Mouse (Mus musculus): ENCODE data around the gene Sfr1. TPM values are rescaled to one million over a fixed set of nuclear protein-coding genes. Genes with fewer than 3 reads are reported as not detected.

Gene Sfr1
- polyA plus RNA-seq, 1 experiment from 2014 or later, result 258 TPM

DNA sequence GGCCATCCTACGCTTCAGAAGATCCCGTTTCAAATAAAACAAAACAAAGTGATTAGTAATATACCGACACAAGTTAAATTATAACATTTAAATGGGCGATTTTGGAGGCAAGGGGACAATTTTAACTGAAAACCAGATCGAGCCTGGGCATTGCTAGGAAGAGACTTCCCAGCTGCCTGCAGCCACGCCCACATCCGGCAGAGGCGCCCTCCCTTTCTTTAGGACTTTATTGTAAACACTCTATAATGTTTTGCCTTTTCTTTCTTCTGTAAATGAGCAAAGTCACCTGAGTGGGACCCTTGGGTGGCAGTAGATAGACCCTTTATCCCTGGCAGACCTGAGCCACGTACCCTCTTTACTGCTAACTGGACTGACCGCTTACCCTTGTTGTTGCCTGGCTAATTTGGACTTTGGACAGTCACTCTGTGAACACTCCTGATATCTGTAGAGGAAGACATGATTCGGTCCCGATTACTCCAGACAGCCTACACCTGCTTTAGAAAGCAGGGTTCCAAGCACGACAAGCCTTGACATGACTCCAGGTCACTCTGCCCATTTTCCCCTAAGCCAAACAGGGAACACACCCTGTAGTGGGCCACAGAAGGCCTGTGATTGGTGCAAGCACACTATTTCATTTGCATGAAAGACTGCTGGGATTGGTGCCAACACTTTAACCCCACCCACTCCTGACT lies 26.3 kb upstream of the Sfr1 start:
- WGBS (ENCODE audit: insufficient replicate concordance), result 63% methylated on average over 13 of the region's 13 CpGs
- no peak for ATAC-seq (replicated peaks; ENCODE audit: insufficient number of reproducible peaks, low FRiP score, low TSS enrichment)
- Histone ChIP-seq H3K27me3 (ENCODE audit: control insufficient read depth, insufficient read depth, low read length) (no peaks in the 10 kb centered on the region), H3K36me3 (ENCODE audit: control insufficient read depth, insufficient read depth, low read length) (no peaks in the 10 kb centered on the region), H3K9ac (ENCODE audit: low read depth, low read length) (no peak overlapping the region), H3K9me3 (replicated peaks; ENCODE audit: control insufficient read depth, low read length) (no peaks in the 10 kb centered on the region), H3K4me1 (ENCODE audit: control insufficient read depth, insufficient read depth, low read length) (no peaks in the 10 kb centered on the region), H3K4me3 (ENCODE audit: low read depth, low read length) (no peak overlapping the region), H3K27ac (ENCODE audit: low read depth, low read length) (no peak overlapping the region), H3K4me2 (no peak overlapping the region)

DNA sequence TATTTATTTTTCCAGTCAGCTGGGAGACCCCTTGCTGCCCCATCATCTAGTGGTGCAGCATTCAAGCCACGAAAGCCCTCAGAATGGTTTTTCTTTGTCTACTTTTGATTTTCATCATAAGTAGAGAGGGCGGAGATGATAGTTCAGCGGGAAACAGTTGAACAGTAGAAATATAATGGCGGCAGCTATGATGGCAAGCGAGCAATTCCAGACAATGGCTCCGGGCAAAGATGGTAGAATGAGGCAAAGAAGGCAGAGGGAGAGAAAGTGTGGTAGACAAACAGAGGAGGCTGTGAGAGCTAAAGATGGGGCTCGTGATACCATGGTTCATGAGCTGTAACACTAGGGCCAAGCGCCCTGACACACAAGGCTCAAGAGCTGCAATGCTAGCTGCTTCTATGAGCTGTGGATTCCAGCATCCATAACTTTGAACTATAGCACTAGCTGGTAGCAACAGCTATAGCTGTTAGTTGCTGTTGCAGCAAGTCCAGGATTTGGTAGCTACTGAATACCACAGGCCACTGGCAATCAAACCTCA lies 25.6 kb upstream of the Sfr1 start:
- H3K9me3 ChIP-seq (replicated peaks; ENCODE audit: control insufficient read depth, low read length), result no peaks in the 10 kb centered on the region
- H3K9ac ChIP-seq (ENCODE audit: low read depth, low read length), result no peak overlapping the region
- no peaks in the 10 kb centered on the region for H3K4me1 ChIP-seq (ENCODE audit: control insufficient read depth, insufficient read depth, low read length)
- H3K36me3 ChIP-seq (ENCODE audit: control insufficient read depth, insufficient read depth, low read length), result no peaks in the 10 kb centered on the region
- H3K4me2 ChIP-seq, result no peak overlapping the region
- H3K4me3 ChIP-seq (ENCODE audit: low read depth, low read length), result no peak overlapping the region
- no peak for ATAC-seq (replicated peaks; ENCODE audit: insufficient number of reproducible peaks, low FRiP score, low TSS enrichment)
- no peaks in the 10 kb centered on the region for H3K27me3 ChIP-seq (ENCODE audit: control insufficient read depth, insufficient read depth, low read length)
- WGBS (ENCODE audit: insufficient replicate concordance), result 86% methylated on average over 8 of the region's 8 CpGs
- H3K27ac ChIP-seq (ENCODE audit: low read depth, low read length), result no peak overlapping the region

DNA sequence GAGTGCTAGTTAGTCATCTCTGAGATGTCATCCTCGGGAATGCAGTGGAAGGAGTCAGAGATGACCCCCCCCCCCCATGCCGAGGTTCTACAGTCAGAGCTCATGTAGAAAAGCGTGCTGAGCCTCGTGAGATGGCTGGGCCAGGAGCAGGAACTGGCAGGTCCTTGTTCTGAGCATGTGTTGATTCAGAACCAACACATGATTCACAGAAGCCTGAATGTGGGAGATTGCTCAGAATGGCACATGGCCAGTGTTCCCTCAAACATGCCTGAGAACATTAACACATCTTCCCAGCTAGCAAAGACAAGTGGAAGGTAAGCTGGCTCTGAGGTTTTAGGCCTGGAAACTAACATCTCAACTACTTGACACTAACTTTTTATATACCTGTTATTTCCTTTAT lies 21.1 kb upstream of the Sfr1 start:
- no peaks in the 10 kb centered on the region for H3K27me3 ChIP-seq (ENCODE audit: control insufficient read depth, insufficient read depth, low read length)
- H3K36me3 ChIP-seq (ENCODE audit: control insufficient read depth, insufficient read depth, low read length), result no peaks in the 10 kb centered on the region
- no peak for ATAC-seq (replicated peaks; ENCODE audit: insufficient number of reproducible peaks, low FRiP score, low TSS enrichment)
- no peak overlapping the region for H3K4me3 ChIP-seq (ENCODE audit: low read depth, low read length)
- H3K4me2 ChIP-seq, result no peak overlapping the region
- no peaks in the 10 kb centered on the region for H3K9me3 ChIP-seq (replicated peaks; ENCODE audit: control insufficient read depth, low read length)
- no peak overlapping the region for H3K9ac ChIP-seq (ENCODE audit: low read depth, low read length)
- H3K4me1 ChIP-seq (ENCODE audit: control insufficient read depth, insufficient read depth, low read length), result no peaks in the 10 kb centered on the region
- no peak overlapping the region for H3K27ac ChIP-seq (ENCODE audit: low read depth, low read length)
- WGBS (ENCODE audit: insufficient replicate concordance), result 78% methylated on average over 4 of the region's 4 CpGs

GRCm38 (mm10) chr19:47713457-47713856 lies 18.0 kb upstream of the Sfr1 start:
- WGBS (ENCODE audit: insufficient replicate concordance), result 76% methylated on average over 9 of the region's 9 CpGs
- H3K4me1 ChIP-seq (ENCODE audit: control insufficient read depth, insufficient read depth, low read length), result no peaks in the 10 kb centered on the region
- no peaks in the 10 kb centered on the region for H3K36me3 ChIP-seq (ENCODE audit: control insufficient read depth, insufficient read depth, low read length)
- H3K9ac ChIP-seq (ENCODE audit: low read depth, low read length), result no peak overlapping the region
- H3K4me3 ChIP-seq (ENCODE audit: low read depth, low read length), result no peak overlapping the region
- ATAC-seq (replicated peaks; ENCODE audit: insufficient number of reproducible peaks, low FRiP score, low TSS enrichment), result no peak
- H3K9me3 ChIP-seq (replicated peaks; ENCODE audit: control insufficient read depth, low read length), result 0 out of 2 replicates have a peak, but pooled peaks cover 2% of the 10 kb centered on the region
- H3K27me3 ChIP-seq (ENCODE audit: control insufficient read depth, insufficient read depth, low read length), result no peaks in the 10 kb centered on the region
- no peak overlapping the region for H3K4me2 ChIP-seq
- H3K27ac ChIP-seq (ENCODE audit: low read depth, low read length), result no peak overlapping the region

DNA sequence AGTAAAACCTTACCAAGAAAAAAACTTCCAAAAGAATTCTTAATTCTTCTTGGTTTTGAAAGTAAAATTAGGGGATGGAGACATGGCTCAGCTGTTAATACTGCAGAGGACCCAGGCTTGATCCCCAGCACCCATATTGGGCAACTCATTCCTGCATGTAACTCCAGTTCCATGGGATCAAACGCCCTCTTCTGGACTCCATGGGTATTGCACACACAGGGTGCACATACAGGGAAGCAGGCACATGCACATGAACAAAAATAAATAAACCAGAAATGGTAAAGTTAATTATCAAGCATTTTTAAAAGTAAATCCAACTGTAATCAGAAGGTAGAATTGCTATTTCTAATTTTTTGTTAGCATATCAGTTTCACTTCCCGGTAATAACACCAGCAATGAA lies 15.3 kb upstream of the Sfr1 start:
- no peak overlapping the region for H3K27ac ChIP-seq (ENCODE audit: low read depth, low read length)
- no peak overlapping the region for H3K9ac ChIP-seq (ENCODE audit: low read depth, low read length)
- no peaks in the 10 kb centered on the region for H3K4me1 ChIP-seq (ENCODE audit: control insufficient read depth, insufficient read depth, low read length)
- 56% methylated on average over 2 of the region's 2 CpGs for WGBS (ENCODE audit: insufficient replicate concordance)
- no peak overlapping the region for H3K4me2 ChIP-seq
- H3K36me3 ChIP-seq (ENCODE audit: control insufficient read depth, insufficient read depth, low read length), result no peaks in the 10 kb centered on the region
- 0 out of 2 replicates have a peak, but pooled peaks cover 2% of the 10 kb centered on the region for H3K9me3 ChIP-seq (replicated peaks; ENCODE audit: control insufficient read depth, low read length)
- ATAC-seq (replicated peaks; ENCODE audit: insufficient number of reproducible peaks, low FRiP score, low TSS enrichment), result no peak
- no peak overlapping the region for H3K4me3 ChIP-seq (ENCODE audit: low read depth, low read length)
- H3K27me3 ChIP-seq (ENCODE audit: control insufficient read depth, insufficient read depth, low read length), result no peaks in the 10 kb centered on the region

GRCm38 (mm10) chr19:47719147-47719546 lies 12.3 kb upstream of the Sfr1 start:
- H3K4me3 ChIP-seq (ENCODE audit: low read depth, low read length), result no peak overlapping the region
- H3K27me3 ChIP-seq (ENCODE audit: control insufficient read depth, insufficient read depth, low read length), result no peaks in the 10 kb centered on the region
- no peak overlapping the region for H3K9ac ChIP-seq (ENCODE audit: low read depth, low read length)
- no peaks in the 10 kb centered on the region for H3K4me1 ChIP-seq (ENCODE audit: control insufficient read depth, insufficient read depth, low read length)
- ATAC-seq (replicated peaks; ENCODE audit: insufficient number of reproducible peaks, low FRiP score, low TSS enrichment), result no peak
- no peak overlapping the region for H3K4me2 ChIP-seq
- H3K9me3 ChIP-seq (replicated peaks; ENCODE audit: control insufficient read depth, low read length), result 0 out of 2 replicates have a peak, but pooled peaks cover 2% of the 10 kb centered on the region
- H3K27ac ChIP-seq (ENCODE audit: low read depth, low read length), result no peak overlapping the region
- H3K36me3 ChIP-seq (ENCODE audit: control insufficient read depth, insufficient read depth, low read length), result no peaks in the 10 kb centered on the region
- 78% methylated on average over 3 of the region's 3 CpGs for WGBS (ENCODE audit: insufficient replicate concordance)

DNA sequence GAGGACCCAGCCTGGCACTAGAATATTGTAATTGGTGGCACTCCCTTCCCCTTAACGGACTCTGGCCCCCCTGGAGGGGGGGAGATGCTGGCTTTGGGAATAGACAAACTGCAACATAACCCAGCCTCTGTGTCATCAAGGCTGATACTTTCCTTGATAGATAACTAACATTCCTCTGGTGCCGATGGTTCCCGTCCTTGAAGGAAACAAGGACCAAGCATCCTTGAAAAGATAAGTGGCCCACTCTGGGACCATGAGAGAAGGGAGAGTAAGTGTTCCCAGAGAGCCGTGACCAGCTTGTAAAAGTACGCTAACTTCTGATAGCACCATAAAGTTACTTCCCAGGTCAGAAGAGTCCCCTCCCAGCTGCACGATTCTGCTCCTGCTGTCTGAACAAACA lies 9.0 kb upstream of the Sfr1 start:
- Histone ChIP-seq H3K4me2 (no peak overlapping the region), H3K27ac (ENCODE audit: low read depth, low read length) (no peak overlapping the region), H3K9ac (ENCODE audit: low read depth, low read length) (no peak overlapping the region), H3K4me1 (ENCODE audit: control insufficient read depth, insufficient read depth, low read length) (no peaks in the 10 kb centered on the region), H3K36me3 (ENCODE audit: control insufficient read depth, insufficient read depth, low read length) (no peaks in the 10 kb centered on the region), H3K4me3 (ENCODE audit: low read depth, low read length) (no peak overlapping the region), H3K27me3 (ENCODE audit: control insufficient read depth, insufficient read depth, low read length) (no peaks in the 10 kb centered on the region), H3K9me3 (replicated peaks; ENCODE audit: control insufficient read depth, low read length) (no peaks in the 10 kb centered on the region)
- whole genome bisulfite sequencing (ENCODE audit: insufficient replicate concordance), result 26% methylated on average over 6 of the region's 6 CpGs
- no peak for ATAC-seq (replicated peaks; ENCODE audit: insufficient number of reproducible peaks, low FRiP score, low TSS enrichment)

- WGBS (ENCODE audit: insufficient replicate concordance), result 68% methylated on average over 4 of the region's 4 CpGs
- no peak overlapping the region for H3K4me2 ChIP-seq
- H3K4me1 ChIP-seq (ENCODE audit: control insufficient read depth, insufficient read depth, low read length), result no peaks in the 10 kb centered on the region
- no peaks in the 10 kb centered on the region for H3K36me3 ChIP-seq (ENCODE audit: control insufficient read depth, insufficient read depth, low read length)
- H3K27me3 ChIP-seq (ENCODE audit: control insufficient read depth, insufficient read depth, low read length), result no peaks in the 10 kb centered on the region
- no peak overlapping the region for H3K9ac ChIP-seq (ENCODE audit: low read depth, low read length)
- no peak overlapping the region for H3K4me3 ChIP-seq (ENCODE audit: low read depth, low read length)
- H3K27ac ChIP-seq (ENCODE audit: low read depth, low read length), result no peak overlapping the region
- no peaks in the 10 kb centered on the region for H3K9me3 ChIP-seq (replicated peaks; ENCODE audit: control insufficient read depth, low read length)
- ATAC-seq (replicated peaks; ENCODE audit: insufficient number of reproducible peaks, low FRiP score, low TSS enrichment), result no peak
Observed at GRCm38 (mm10) chr19:47724903-47725302, 6.6 kb upstream of the Sfr1 start.

DNA sequence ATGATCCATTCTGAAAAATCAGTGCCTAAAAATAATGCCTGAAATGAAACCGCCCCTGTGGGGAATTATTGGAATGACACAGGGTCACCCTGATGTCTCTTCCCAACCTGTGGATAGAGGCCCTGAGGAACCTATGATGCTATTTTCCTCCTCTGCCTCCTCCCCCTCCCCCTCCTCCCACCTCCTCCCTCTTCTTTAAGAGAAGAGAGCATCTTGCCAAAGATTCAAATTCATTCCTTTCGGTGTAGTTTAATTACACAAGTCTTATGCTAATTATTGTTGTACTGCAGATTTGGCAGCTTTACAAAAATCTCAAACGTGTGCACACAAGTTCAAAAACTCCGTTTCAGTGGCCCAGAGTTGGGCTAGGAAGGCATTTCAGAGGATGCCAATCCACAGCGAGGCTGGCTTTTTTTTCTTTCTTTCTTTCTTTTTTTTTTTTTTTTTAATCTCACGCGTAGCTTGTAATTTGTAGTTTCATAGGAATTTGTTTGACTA lies 5.8 kb upstream of the Sfr1 start:
- no peak overlapping the region for H3K4me3 ChIP-seq (ENCODE audit: low read depth, low read length)
- no peak overlapping the region for H3K9ac ChIP-seq (ENCODE audit: low read depth, low read length)
- H3K4me1 ChIP-seq (ENCODE audit: control insufficient read depth, insufficient read depth, low read length), result peaks cover 4% of the 10 kb centered on the region; the same call in 1 of the 2 replicates
- no peaks in the 10 kb centered on the region for H3K9me3 ChIP-seq (replicated peaks; ENCODE audit: control insufficient read depth, low read length)
- H3K4me2 ChIP-seq, result no peak overlapping the region
- no peaks in the 10 kb centered on the region for H3K36me3 ChIP-seq (ENCODE audit: control insufficient read depth, insufficient read depth, low read length)
- no peak for ATAC-seq (replicated peaks; ENCODE audit: insufficient number of reproducible peaks, low FRiP score, low TSS enrichment)
- WGBS (ENCODE audit: insufficient replicate concordance), result 72% methylated on average over 7 of the region's 7 CpGs
- no peaks in the 10 kb centered on the region for H3K27me3 ChIP-seq (ENCODE audit: control insufficient read depth, insufficient read depth, low read length)
- H3K27ac ChIP-seq (ENCODE audit: low read depth, low read length), result no peak overlapping the region

Measured in heart, embryonic 11.5 days (tissue).